Mouse (Mus musculus) bone marrow macrophage, adult 2 months (primary cell): ENCODE measurements at regions not wholly inside any gene's neighbourhood (a gene's known extent, or its start where the extent isn't known, plus 50 kb on each side); places are given as distances from the start of the nearest gene placed in this dataset.

Experiments used
- H3K27ac ChIP-seq: 2 replicates; pipeline ENCODE4 v1.5.1; 2012; ENCODE audit warnings: low read depth, low read length; ENCODE audit not compliant: insufficient read depth
- H3K4me1 ChIP-seq: 2 replicates; pipeline ENCODE4 v1.6.1; 2012; ENCODE audit warnings: low read length; ENCODE audit not compliant: control insufficient read depth, insufficient read depth
- H3K4me3 ChIP-seq: 2 replicates; pipeline ENCODE4 v1.5.1; 2012; ENCODE audit warnings: mild to moderate bottlenecking, low read length, moderate library complexity; ENCODE audit not compliant: insufficient read depth
- CTCF ChIP-seq: IDR thresholded peaks from 2 replicates; pipeline ENCODE4 v1.5.1; 2012; ENCODE audit warnings: low read depth, mild to moderate bottlenecking, low read length, moderate library complexity
- POLR2A ChIP-seq: IDR thresholded peaks from 2 replicates; pipeline ENCODE4 v1.6.1; 2012; ENCODE audit warnings: mild to moderate bottlenecking, low read depth, low read length, borderline replicate concordance

- Histone ChIP-seq H3K4me3 (no peak overlapping the region), H3K27ac (no peak overlapping the region), H3K4me1 (no peaks in the 10 kb centered on the region)
- TF ChIP-seq POLR2A (no peak), CTCF (no peak)
These were observed 110.3 kb upstream of the Egflam start for GRCm38 (mm10) chr15:7508535-7508934.

- TF ChIP-seq CTCF (no peak), POLR2A (no peak)
- no peaks in the 10 kb centered on the region for H3K4me1 ChIP-seq
These were observed 116.6 kb upstream of the Egflam start for GRCm38 (mm10) chr15:7514743-7515273.

DNA sequence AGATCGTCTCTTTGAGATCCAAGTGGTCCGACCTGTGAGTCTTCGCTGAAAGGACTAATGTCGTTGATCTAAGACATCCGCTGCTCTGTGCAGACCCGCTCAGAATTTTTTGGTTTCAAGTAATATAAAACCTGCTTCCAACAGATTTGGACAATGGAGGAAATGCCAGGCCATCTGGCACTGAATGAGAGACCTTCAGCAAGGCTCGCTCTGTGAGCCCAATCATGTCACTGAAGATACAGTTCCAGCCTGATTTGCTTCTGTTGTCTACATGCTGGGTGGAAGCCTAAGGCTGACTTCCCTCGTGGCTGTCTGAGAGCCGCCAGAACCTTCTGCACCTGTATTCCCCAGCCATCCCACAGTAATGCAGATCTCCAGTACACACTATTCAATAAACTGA lies 123.4 kb upstream of the Egflam start:
- TF ChIP-seq POLR2A (no peak), CTCF (no peak)

More at GRCm38 (mm10) chr15:7514743-7515273, 116.6 kb upstream of the Egflam start:
- H3K27ac ChIP-seq: no peak overlapping the region
- no peak overlapping the region for H3K4me3 ChIP-seq

GRCm38 (mm10) chr15:7522902-7523786 lies 124.9 kb upstream of the Egflam start:
- Histone ChIP-seq H3K27ac (no peak overlapping the region), H3K4me3 (no peak overlapping the region), H3K4me1 (no peaks in the 10 kb centered on the region)
- no peak for TF ChIP-seq POLR2A
- no peak for TF ChIP-seq CTCF

More for the DNA sequence above, 123.4 kb upstream of the Egflam start:
- H3K27ac ChIP-seq: no peak overlapping the region
- H3K4me1 ChIP-seq: no peaks in the 10 kb centered on the region
- no peak overlapping the region for H3K4me3 ChIP-seq

DNA sequence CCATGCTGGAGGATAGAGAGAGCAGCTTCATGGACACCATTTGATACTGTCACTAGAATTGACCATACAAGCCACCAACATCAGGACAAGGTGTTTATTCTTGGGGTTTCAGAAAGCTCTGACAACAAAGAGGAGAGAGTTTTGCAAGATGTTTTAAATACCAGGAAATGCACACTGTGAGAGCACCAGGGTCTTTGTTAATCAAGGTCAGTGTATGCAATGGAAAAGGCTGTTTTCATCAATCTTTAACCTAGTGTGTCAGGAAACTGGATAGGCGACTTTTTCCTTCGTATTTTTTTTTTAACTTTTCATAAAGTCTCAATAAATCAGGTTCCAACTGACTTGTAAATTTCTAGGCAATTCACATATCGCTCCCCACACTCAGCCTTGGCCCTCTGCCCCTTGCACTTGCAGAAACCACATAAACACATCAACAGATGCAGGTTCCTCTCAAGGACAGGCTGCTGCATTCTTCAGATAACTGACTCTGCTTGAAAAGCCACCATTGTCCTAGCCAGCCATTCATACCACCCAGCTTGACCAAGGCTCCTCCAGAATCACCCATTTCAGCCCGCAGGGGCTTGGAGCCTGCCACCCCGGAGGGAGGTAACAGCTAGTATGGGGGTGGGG lies 132.9 kb upstream of the Egflam start:
- Histone ChIP-seq H3K4me3 (no peak overlapping the region), H3K27ac (no peak overlapping the region), H3K4me1 (no peaks in the 10 kb centered on the region)
- TF ChIP-seq CTCF (no peak), POLR2A (no peak)

- H3K4me3 ChIP-seq: no peak overlapping the region
- TF ChIP-seq POLR2A: no peak
- TF ChIP-seq CTCF: no peak
- H3K27ac ChIP-seq: no peak overlapping the region
These were observed 139.7 kb upstream of the Egflam start for GRCm38 (mm10) chr15:7537858-7538257.

DNA sequence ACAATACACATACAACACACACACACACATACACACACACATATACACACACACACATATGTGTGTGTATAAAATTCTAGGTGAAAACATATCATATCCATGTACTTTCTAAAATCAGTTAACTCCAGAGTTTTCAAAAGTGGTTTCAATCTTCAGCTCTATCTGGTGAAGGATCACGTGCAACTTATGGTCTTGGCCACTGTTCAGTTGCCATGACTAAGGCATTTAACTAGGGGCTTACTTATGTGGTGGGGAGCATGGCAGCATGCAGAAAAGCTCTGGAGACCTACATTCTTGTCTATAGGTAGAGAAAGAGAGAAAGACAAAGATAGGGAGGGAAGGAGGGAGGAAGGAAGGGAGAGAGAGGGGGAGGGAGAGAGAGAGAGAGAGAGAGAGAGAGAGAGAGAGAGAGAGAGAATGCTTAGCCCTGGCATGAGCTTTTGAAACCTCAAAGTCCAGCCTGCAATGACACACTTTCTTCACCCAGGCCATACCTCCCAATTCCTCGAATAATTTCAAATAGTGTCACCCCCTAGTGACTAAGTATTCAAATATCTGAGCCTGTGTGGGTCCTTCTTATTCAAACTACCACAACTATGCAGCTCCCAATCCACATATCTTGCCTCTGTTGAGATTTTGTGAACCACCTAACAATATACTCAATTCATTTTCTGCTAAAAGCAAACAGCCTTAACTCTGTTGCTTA lies 155.1 kb upstream of the Egflam start:
- H3K4me3 ChIP-seq: no peak overlapping the region
- TF ChIP-seq POLR2A (no peak), CTCF (no peak)
- no peak overlapping the region for H3K27ac ChIP-seq
- H3K4me1 ChIP-seq: no peaks in the 10 kb centered on the region

More at GRCm38 (mm10) chr15:7537858-7538257, 139.7 kb upstream of the Egflam start:
- no peaks in the 10 kb centered on the region for H3K4me1 ChIP-seq

GRCm38 (mm10) chr15:7554433-7554832 lies 156.2 kb upstream of the Egflam start:
- Histone ChIP-seq H3K4me3 (no peak overlapping the region), H3K27ac (no peak overlapping the region), H3K4me1 (no peaks in the 10 kb centered on the region)
- no peak for TF ChIP-seq CTCF
- TF ChIP-seq POLR2A: no peak

DNA sequence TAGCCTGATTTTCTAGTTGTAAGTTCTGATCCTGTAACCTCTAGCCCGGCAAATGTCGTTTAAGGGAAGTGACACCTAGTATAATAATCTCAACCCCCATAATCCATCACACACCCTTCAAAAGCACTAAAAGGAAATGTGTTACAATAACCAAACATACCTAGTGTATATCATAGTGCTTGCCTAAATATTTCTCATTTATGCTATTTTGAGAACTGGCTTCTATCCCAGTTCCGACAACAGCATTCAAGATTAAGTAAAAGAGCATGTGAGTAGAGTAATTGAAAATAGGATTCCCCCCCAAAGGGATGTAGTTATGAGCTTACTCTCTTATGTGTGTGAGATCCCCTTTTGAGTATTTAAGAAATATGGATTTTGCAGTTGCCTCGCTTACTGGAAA lies 165.1 kb upstream of the Egflam start:
- Histone ChIP-seq H3K27ac (no peak overlapping the region), H3K4me1 (no peaks in the 10 kb centered on the region), H3K4me3 (no peak overlapping the region)
- TF ChIP-seq CTCF (no peak), POLR2A (no peak)
